Comparison of ENCODE assay signal across 39 mouse cellular contexts in genomic region chr3:129827691-129828090, GRCm38 (mm10). TPM values are rescaled to one million over a fixed set of nuclear protein-coding genes. Genes with fewer than 3 reads are reported as not detected.
"Had no signal": no experiment of that assay in that cellular context is flagged by ENCODE, and none has a peak within 500 bp of the region (broad histone marks: within the 10 kb centered on the region; RNA-seq: fewer than 3 reads in every experiment).

No protein-coding gene starts in this region.

- H3K9me3 ChIP-seq: heart, embryonic 10.5 days; heart, embryonic 12.5 days; hindbrain, embryonic 10.5 days; hindbrain, embryonic 12.5 days; intestine, embryonic 15.5 days; limb, embryonic 10.5 days; limb, embryonic 12.5 days; liver, embryonic 13.5 days; liver, embryonic 15.5 days had no signal

- H3K27me3 ChIP-seq: heart, embryonic 12.5 days; hindbrain, embryonic 12.5 days; intestine, embryonic 15.5 days; limb, embryonic 12.5 days; liver, embryonic 13.5 days; liver, embryonic 15.5 days had no signal

- H3K4me3 ChIP-seq: gastrocnemius, adult 2 months; heart, embryonic 10.5 days; heart, embryonic 12.5 days; hindbrain, embryonic 10.5 days; hindbrain, embryonic 12.5 days; intestine, embryonic 15.5 days; layer of hippocampus, adult 2 months; left cerebral cortex, adult 2 months; limb, embryonic 10.5 days; limb, embryonic 12.5 days; liver, embryonic 13.5 days; liver, embryonic 15.5 days had no signal

- ATAC-seq: hindbrain, embryonic 16.5 days; inflammation-experienced regulatory T-cells, adult 6 months; intestine, embryonic 15.5 days; intestine, postnatal 0 days had no signal

- H3K27ac ChIP-seq: gastrocnemius, adult 2 months; heart, embryonic 10.5 days; hindbrain, embryonic 10.5 days; hindbrain, embryonic 12.5 days; hindbrain, embryonic 14.5 days; intestine, embryonic 15.5 days; layer of hippocampus, adult 2 months; left cerebral cortex, adult 2 months; limb, embryonic 10.5 days; limb, embryonic 12.5 days; liver, embryonic 13.5 days; liver, embryonic 15.5 days had no signal

- DNase-seq: gastrocnemius, adult 2 months; gastrocnemius, postnatal 10 days; gastrocnemius, postnatal 25 days; heart, postnatal 10 days; heart, postnatal 4 days; kidney, adult 18-20 months; kidney, adult 8-10 months; kidney, postnatal 10 days; kidney, postnatal 25 days; kidney, postnatal 4 days; liver; liver, embryonic 13.5 days had no signal

RNA-seq across cellular contexts. Expression of gene Rrh, which starts 5.3 kb away (rescaled TPM):
- total RNA-seq: gastrocnemius, adult 2 months; gastrocnemius, postnatal 25 days; heart, postnatal 25 days had no signal
- polyA plus RNA-seq: heart, embryonic 10.5 days; heart, embryonic 14.5 days; hindbrain, embryonic 12.5 days; hindbrain, embryonic 14.5 days; intestine, embryonic 15.5 days; kidney, embryonic 14.5 days; kidney, embryonic 16.5 days; limb, embryonic 10.5 days; liver, embryonic 15.5 days had no signal

RNA-seq across cellular contexts. Expression of gene Cfi, which starts 8.0 kb away (rescaled TPM):
- total RNA-seq: gastrocnemius, adult 2 months; gastrocnemius, postnatal 25 days; granulocyte monocyte progenitor cell, adult 5-6 weeks; layer of hippocampus, adult 2 months; layer of hippocampus, postnatal 25 days; left cerebral cortex, adult 2 months; left cerebral cortex, postnatal 14 days; left cerebral cortex, postnatal 36 days had no signal
- polyA plus RNA-seq: inflammation-experienced regulatory T-cells, adult 6 months had no signal

RNA-seq across cellular contexts. Expression of gene Lrit3, which starts 23.9 kb away (rescaled TPM):
- total RNA-seq: gastrocnemius, adult 2 months; gastrocnemius, postnatal 10 days; gastrocnemius, postnatal 25 days; gastrocnemius, postnatal 4 days; granulocyte monocyte progenitor cell, adult 5-6 weeks; heart, adult 8-10 months; heart, postnatal 10 days; heart, postnatal 25 days; heart, postnatal 4 days; layer of hippocampus, adult 2 months; layer of hippocampus, postnatal 10 days; layer of hippocampus, postnatal 25 days; left cerebral cortex, postnatal 14 days; left cerebral cortex, postnatal 36 days had no signal
- polyA plus RNA-seq: heart, embryonic 12.5 days; heart, embryonic 14.5 days; heart, embryonic 16.5 days; hindbrain, embryonic 10.5 days; hindbrain, embryonic 12.5 days; hindbrain, embryonic 14.5 days; hindbrain, embryonic 16.5 days; inflammation-experienced regulatory T-cells, adult 6 months; intestine, embryonic 15.5 days; kidney, embryonic 14.5 days; kidney, embryonic 16.5 days; limb, embryonic 10.5 days; limb, embryonic 12.5 days; liver, embryonic 11.5 days; liver, embryonic 13.5 days; liver, embryonic 15.5 days had no signal
